Mouse (Mus musculus) layer of hippocampus, adult 8-10 months (tissue): Measurements from ENCODE around the gene Stn1. TPM values are rescaled to one million over a fixed set of nuclear protein-coding genes. Genes with fewer than 3 reads are reported as not detected.
A peak's percentile ranks its signal among the peaks of the same experiment; 100 is the strongest.

Source experiments
- DNase-seq, 2 experiments: peaks; one replicate each; pipeline ENCODE4 v3.0.0; 2022; ENCODE audit warnings: low spot score in 2 of 2
- total RNA-seq, 4 experiments: library from RNA; stranded (reverse); gene quantifications; 2 replicates each; pipeline ENCODE4 v1.2.4; 2022

Stn1 gene
- total RNA-seq, 4 experiments from 2014 or later = 19.9 to 29.8 (median 23.6) TPM

DNA sequence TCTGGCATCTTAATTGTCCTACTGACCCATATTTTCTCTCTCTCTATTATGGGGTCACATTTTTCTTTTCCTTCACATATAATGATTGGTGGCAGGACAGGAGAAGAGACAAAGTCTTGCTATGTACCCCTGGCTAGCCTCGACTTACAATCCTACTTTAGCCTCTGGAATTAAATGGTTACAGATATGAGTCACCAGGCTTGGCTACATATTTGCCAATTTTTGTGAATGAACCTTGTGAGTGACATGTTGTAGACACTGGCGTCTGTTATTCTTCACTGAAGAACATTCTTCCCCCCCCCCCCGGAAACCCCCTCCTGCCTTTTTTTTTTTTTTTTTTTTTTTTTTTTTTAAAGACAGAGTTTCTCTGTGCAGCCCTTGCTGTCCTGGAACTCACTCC, 54.0 kb downstream of the Stn1 start:
- no peak for DNase-seq

GRCm38 (mm10) chr19:47473453-47473852, 63.9 kb downstream of the Stn1 start:
- no peak for DNase-seq

DNA sequence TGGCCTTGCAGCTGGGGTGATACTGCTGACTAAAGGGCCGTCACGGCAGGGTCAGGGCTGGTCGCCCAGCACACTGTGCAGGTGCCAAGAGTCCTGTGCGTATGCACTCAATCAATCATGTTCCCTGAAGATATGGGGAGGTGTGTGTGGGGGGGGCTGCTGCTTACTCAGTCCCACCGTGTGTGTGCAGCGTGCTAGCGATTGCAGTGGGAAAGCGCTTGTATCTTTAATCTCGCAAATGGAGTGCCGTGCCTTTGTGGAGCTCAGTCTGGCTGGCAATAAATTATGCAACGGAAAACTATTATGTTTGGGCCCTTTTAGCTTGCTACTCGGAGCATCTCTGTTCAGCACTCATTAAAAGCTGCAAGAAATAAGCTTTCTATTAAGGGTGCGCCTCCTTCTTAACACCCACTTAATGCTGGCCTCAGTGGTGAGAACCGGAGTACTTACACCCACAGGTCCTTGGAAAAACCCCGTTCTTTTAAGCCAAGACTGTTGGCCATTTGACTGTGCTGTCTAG, 64.4 kb downstream of the Stn1 start:
- no peak for DNase-seq

- no peak for DNase-seq
Observed at GRCm38 (mm10) chr19:47471808-47472207, 65.5 kb downstream of the Stn1 start.

GRCm38 (mm10) chr19:47468750-47469149, 68.6 kb downstream of the Stn1 start:
- DNase-seq = no peak

- no peak for DNase-seq
Observed at GRCm38 (mm10) chr19:47466775-47467174, 70.5 kb downstream of the Stn1 start.

GRCm38 (mm10) chr19:47465467-47465866, 71.8 kb downstream of the Stn1 start:
- DNase-seq = no peak

GRCm38 (mm10) chr19:47464304-47465241, 72.7 kb downstream of the Stn1 start, which contains the start of gene Sh3pxd2a:
Gene Sh3pxd2a (minus strand): TSS chr19:47464401.
- no peak for DNase-seq

DNA sequence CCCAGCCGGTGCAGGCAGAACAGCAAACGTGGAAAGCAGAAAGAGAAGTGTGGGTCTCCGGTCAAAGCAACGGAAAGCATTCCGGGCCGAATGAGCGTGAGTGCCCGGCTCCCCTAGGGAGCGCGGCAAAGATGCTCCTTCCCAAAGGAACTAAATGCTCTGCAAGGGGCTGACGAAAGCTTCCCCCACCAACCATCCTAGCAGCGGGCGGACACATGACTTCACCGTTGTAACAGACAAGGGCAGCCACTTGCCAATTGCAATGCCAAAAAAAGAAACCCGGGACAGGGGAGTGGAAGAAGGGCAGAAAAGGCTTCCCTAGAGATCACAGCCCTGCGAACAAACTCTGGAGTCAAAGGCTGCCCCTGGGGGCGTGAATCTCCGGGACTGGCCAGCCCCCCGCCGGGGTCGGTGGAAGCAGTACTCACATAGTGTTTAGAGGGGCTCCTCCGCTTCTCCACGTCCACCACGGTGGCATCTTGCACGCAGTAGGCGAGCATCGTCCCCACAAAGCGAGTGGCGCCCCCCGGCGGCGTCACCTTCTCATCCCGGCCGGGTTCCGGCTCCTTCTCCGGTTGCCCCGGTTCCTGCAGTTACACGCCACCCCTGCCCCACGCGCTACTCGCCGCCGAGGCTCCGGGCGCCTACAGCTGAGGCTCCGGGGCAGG, 73.5 kb downstream of the Stn1 start:
- DNase-seq = peak; percentile 31 to 64

DNA sequence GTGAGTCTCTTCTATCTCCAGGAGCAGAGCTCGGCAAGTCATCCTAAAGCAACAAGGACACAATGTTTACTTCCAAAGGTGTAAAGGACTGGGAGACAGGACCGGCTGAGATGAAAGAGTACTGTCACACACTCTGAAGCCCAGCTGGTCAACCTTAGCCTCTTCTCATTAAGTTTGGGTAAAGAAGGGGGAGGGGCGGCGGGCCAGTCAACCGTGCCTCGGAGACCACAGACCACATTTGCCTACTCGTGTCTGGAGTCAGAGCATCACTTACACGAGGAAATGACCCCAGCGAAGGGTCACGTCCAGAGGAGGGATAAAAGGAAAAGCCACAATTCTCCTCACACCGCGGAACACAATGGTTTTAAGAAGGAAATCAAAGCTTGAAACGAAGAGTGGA, 74.1 kb downstream of the Stn1 start:
- DNase-seq = no peak

DNA sequence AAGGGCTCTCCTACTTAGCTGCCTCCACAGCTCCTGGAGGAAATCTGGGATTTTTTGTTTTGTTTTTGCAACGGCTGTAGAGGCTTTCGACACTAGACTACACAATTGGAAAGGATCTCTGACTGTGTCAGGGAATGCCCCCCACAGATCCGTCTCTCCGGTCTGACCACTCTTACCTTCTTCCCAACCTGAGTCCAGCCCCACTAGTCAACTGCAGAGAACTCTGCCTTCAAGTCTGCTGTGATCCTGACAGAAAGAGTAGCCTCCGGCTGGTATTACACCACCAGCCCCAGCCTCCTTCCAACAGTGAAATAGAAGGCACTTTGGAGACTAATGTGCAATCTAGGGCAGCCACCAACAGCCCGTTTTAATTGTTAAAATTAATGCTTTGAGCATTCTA, 74.6 kb downstream of the Stn1 start:
- no peak for DNase-seq

- DNase-seq = no peak
Observed at GRCm38 (mm10) chr19:47461838-47462237, 75.5 kb downstream of the Stn1 start.

DNA sequence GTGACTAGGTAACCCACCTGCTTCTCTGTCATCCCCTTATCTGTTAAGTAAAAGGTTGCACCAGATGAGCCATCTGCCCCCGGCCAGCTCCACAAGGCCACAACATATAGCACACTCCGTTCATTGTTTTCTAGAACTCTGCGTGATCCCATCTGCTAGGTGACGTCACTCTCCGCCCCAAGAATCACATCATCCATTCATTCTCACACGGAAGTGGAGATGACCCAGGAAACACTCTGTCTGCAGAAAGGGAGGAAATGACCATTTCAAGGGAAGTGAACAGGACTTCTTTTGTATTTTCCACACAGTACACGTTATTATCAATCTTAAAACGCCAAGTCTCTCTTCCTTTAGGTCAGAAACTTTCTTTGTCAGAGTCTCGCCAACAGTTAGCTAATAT, 75.9 kb downstream of the Stn1 start:
- no peak for DNase-seq

- no peak for DNase-seq
Observed at GRCm38 (mm10) chr19:47460120-47460960, 77.0 kb downstream of the Stn1 start.

- DNase-seq = no peak
Observed at GRCm38 (mm10) chr19:47459214-47459613, 78.1 kb downstream of the Stn1 start.

GRCm38 (mm10) chr19:47458504-47459161, 78.7 kb downstream of the Stn1 start:
- no peak for DNase-seq

GRCm38 (mm10) chr19:47457711-47458503, 79.4 kb downstream of the Stn1 start:
- DNase-seq = no peak

DNA sequence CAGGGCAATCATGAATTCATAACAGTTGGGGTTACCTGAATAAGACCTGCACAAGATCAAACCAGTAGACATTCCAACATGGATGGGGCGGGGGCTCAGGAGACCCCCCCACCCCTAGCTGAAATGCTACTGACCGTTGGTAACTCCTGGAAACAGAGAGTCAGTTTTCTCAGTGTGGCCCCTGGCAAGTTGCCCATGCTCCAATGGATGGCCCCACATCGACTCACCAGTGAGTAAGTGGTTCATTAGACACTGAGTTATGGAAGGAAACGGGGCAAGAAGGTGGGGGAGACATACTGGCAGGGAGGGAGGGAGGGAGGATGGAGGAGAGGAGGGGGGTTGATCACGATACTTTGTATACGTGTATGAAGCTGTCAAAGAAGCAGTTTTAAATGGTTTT, 81.3 kb downstream of the Stn1 start:
- no peak for DNase-seq

DNA sequence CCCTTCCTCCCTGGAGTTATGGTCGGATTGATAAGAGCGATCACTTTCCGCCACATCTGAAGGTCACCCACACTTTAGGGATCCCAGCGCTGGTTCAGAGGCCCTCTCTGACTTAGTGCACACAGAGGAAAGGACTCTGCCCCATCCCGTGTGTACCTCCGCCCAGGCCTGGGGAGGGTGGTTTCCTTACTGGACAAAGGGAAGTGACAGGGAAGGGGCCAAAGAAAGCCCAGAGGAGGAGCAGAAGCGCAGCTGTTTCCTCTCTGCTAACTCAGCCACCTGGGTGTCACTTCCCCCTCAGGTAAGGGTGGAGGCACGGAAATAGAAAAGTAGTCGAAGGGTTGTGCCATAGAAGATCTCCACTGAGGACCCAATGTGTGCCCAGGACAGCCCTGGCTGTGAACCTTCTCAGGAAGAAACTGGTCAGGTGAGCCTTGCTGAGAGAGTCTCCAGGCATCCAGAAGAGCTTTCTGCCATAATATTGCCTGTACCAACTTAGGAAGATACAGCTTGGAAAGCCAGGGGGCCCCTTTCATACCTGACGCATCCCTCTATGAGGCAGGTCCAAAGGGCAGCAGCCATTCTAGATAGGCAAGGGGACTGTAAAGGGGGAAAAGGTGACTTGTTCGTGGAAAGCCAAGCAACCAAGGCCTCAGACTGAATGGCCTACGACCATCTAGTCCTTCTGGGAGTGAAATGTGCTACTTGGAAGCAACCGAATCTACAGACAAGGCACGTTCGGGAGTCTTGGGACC, 82.1 kb downstream of the Stn1 start:
- DNase-seq = no peak
